Mouse (Mus musculus): ENCODE measurements at regions not wholly inside any gene's neighbourhood (a gene's known extent, or its start where the extent isn't known, plus 50 kb on each side); places are given as distances from the start of the nearest gene placed in this dataset.

GRCm38 (mm10) chr13:60057761-60058274 lies 119.3 kb downstream of the Gas1 start:
- peak; percentile 95 for DNase-seq

- DNase-seq, result no peak
Observed at GRCm38 (mm10) chr13:60054531-60054930, 122.6 kb downstream of the Gas1 start.

DNA sequence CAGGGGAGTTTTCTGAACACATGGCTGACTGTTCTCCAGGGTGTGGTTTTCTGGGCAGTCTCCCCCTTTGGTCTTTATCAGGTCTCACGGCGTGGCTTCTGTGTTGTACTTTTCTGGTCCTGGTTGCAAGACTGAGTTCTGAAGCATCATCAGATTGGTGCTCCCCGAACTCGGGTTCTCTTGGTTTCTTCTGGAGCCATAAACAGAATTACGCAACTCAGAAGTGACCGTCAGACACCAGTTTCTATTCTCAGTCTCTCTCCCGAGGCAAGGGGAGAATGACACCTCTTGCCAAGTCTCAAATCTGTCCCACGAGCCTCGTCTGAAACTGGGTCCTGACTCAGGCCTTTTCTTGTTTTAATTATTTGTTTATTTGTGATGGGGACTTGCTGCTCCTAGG lies 123.1 kb downstream of the Gas1 start:
- DNase-seq, result no peak

DNA sequence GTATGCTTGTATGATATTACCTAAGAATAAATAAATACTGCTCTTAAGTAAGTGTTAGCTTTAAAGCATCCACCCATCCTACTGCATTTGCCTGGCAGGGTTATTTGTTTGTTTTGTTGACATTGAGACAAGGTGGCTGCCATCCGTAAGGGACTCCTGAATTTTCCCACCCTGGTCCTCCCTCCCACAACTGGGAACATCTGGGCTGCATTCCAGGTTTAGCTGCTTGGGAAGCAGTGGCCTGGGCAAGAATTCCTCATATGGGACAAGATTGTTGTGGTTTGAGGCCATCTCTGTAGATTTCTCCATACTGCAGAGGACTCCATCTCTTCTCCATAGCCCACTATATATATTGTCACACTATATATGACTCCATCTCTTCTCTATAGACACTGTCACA lies 125.3 kb downstream of the Gas1 start:
- DNase-seq, result no peak

DNA sequence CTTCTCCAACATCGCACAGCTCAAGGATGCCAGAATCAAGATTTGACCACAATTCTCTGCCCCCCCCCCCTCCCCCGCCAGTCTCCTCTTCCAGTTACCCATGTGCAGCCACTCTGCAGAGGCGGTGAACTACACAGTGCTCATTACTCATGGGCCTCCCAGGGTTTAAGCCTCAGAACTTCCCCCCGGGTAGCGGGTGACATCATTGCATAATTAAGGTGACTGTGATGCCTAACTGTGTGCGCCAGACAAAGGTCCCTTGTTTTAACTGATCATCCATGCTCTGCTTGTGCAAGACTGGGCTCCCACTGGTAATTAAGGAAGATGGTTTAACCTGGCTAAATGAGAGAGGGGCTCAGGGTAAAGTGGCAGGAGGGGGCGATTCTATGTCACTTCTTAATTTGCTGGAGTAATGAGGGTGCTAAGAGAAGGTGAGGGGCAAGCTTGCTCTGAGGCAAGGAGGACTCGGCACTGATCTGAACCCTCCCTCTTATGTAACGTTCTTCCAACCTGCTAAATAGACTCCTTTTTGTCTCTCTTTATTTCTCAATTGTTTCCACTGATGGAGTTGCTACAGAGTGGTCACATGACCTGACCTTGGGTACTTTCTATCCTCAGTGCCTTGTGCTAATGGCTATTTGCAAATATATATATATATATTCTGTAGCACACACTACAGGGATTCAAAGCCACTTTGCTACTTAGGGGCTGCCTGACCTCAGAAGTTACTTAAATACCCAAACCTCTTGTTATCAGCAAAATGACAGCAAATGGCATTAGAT lies 126.2 kb downstream of the Gas1 start:
- DNase-seq, result peak; percentile 98

GRCm38 (mm10) chr13:60049703-60050102 lies 127.5 kb downstream of the Gas1 start:
- no peak for DNase-seq

GRCm38 (mm10) chr13:60047791-60048730 lies 129.1 kb downstream of the Gas1 start:
- DNase-seq, result peak; percentile 66

DNA sequence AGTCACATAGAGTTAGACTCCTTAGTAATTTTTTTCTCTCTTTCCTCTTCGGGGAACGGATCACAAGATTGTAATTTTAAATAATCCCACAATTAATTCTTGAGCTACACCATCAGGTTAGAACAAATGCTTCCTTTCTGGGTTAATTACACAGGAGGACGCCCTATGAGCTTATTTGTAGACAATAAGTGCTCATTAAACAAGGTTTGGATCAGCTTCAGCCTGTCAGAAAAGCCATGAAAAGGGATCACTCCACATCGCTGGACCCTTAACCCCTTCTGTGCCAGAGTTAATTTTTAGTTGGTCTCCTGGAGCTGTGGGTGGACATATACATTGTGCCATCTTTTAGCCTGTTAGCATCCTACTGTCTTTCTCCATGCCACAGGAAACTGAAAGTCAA lies 131.4 kb downstream of the Gas1 start:
- DNase-seq, result peak; percentile 85

DNA sequence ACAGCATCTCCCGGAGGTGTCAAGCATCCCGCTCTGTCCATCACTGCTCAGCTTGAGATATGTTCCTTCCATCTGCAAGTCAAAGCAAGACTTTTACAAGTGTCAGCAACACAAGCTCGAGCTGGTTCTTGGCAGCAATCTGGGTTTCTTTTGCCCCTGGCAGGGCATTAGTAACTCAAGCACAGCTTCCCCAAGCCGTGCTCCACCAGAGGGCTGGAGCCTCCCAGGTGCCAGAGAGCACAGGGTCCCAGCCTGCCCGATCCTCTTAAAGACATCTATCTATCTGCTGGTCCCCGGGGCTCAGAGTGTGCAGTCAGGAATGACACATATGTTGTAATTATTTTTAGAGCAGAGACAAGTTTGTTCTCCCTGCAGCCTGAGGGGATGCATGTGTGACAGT lies 132.3 kb downstream of the Gas1 start:
- peak; percentile 61 for DNase-seq

DNA sequence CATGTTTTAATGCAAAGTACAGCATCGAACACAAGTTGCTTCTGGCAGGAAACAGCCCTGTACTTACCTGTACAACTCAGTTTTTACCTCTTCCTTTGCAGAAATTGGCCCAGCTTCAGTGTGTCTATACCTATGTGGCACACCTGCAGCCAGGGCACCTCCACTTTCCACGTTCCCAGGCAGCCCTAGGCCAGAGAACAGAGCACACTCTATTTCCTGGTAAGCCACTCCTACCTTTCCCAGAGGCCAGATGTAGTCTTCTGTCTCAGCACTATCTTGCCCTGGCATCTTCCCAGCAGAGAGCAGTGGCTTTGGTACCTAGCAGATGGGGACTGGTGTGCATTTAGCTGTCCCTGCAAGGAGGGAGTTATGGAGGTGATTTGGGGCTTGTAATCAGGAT lies 134.7 kb downstream of the Gas1 start:
- no peak for DNase-seq

GRCm38 (mm10) chr13:60035536-60036130 lies 141.5 kb downstream of the Gas1 start:
- no peak for DNase-seq

GRCm38 (mm10) chr13:60033116-60033515 lies 144.0 kb downstream of the Gas1 start:
- no peak for DNase-seq

- DNase-seq, result no peak
Observed at GRCm38 (mm10) chr13:60032586-60032985, 144.6 kb downstream of the Gas1 start.

DNA sequence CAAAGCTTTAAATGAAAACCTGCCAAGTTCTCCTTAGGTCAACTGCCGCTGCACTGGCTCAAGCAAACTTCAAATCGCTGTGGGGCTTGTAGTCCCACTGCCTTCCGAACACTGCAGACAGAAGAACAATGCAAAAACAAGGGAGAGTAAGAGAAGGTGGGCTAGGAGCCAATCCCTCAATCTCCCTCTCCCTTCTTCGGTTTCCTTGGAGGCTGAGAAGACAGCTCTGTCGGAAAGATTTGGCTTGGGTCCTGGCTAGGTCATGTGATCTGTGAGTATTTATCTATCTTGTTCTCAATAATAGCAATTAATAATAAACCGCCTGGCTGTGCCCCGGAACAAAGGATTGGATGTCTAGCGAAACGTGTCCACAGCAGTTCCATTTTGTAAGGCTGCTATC lies 147.6 kb downstream of the Gas1 start:
- DNase-seq, result peak; percentile 47

GRCm38 (mm10) chr13:60020175-60020487 lies 157.0 kb downstream of the Gas1 start:
- no peak for DNase-seq

DNA sequence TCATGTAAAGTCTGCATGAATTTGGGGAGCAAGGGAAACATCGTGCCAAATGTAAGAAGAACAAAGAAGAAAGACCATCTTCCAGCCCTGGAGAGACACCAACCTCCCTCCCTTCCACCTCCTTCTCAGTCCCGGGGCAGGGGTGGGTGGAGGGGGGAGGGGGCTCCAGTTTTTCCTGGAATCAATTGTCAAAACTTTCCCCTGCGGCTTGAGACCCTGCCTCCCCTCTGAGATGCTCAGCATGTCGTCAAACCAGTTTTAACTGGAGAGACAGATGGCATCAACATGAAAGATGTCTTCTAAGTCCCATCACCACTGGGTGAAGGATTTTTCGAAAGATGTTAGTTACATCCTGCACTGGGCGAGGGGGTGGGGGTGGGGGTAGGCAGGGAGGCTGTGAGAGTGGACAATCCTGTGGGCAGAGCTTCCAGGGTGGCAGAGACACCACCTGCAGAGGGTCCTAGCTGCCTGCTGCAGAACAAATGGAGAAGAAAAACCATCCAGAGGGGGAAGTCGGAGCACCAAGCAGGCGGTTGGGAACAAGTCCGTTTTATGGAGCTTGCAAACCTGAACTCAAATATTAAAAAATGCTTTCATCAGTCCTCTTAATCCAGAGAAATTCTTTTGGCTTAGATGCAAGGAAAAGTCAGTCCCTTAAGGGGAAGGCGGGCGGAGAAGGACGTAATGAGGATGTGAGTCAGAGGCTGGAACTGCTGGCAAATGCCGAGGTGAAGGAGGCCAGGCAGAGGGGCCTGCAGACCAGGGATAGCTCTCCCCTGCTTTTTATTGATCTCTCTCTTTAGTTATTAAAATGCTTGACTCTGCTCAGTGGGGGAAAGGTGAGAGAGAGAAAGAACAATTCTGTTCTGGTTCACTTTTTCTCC lies 157.6 kb downstream of the Gas1 start:
- DNase-seq, result peak; percentile 33

DNA sequence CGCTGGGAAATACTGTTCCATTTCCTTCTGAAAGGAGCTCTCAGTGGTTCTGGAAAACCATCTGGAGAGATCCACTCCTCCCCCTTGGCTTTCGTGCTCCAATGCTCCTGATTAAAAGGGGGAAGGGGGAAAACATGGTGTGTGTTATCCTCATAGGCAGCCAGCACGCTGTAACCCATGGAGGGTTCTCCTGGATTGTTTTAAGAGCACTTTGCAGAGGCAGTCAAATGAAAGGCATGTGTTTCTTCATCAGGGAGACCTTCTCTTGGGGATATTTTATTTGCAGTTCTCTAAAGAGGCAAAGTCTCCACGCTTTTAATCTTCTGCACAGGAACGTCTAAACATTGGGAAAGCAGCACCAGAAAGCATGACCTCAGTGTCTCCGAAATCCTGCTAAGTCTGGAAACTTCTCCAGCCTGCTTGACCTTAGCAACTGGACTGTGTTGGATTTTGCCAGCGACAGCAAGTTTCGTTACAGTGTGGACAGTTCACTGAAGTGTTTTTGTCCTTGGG lies 161.3 kb downstream of the Gas1 start:
- DNase-seq, result peak; percentile 14

DNA sequence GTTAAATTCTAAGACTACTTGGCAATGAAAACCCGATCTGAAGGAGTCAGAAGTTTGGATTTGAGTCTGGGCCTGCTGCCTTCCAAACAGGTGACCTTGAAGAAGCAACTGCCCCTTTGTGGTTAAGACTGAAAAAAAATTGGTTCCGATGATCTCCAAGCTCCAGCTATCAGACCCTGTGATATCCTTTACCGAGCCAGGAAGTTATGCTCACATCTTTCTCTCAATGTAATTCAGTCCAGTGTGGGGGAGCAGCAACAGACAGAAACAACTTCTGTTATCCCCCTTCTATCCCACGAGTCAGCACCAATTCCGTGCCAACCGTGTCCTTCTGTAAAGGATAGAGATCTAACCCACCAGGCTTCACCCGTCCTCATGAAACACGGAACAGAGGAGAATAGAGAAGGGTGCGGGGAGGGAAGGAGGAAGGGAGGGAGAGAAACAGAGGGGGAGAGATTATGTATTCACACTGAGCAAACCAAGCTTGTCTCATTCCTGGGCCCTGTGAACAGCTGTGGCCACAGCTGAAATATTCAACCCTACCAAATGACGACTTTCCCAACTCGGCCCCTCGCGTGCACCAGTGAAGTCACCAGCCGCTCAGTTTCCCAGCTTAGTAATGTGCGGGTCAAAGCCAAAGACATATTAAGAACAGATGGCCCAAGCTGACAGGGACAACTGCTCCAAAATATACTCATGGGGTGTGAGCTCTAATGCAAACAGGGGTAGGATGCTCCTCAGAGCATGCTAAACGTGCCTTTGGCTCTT lies 164.9 kb downstream of the Gas1 start:
- DNase-seq, result peak; percentile 46

GRCm38 (mm10) chr13:60011092-60011491 lies 166.1 kb downstream of the Gas1 start:
- no peak for DNase-seq

DNA sequence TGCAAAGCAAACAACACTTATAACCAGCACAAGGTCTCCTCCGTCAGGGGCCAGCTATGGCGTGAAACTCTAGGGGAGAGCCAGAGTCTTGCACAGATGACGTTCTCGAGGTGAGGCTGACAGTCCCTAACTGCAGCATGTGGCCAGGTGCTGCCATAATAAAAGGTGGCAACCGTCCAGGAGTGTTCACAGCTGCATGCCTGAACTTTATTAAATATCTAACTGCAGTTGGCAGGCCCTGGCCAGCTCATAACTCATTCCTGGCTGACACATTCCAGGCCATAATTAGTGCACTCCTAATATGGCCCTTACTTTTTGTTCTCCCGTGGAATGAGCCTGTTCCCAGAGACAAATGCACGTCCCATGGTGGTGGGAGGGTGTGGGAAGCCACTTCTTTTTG lies 169.6 kb downstream of the Gas1 start:
- peak; percentile 82 for DNase-seq

DNA sequence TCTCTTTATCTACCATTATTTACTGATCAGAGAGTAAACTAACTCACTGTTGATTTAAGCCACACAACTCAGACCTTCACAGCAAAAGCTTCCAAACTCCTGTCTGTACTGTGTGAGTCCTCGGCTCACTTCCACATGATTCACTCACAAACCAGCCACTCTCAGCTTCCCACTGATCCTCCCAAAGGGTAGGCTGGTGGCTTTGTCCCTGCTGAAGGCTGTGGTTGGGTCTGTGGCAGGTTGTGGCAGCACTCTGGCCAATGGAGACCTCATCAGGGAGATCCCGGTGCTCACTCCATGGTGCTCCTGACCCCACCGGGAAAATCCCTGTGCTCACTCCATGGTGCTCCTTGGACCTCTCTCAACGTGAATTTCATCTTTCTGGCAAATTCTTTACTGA lies 170.1 kb downstream of the Gas1 start:
- DNase-seq, result no peak
